Mouse (Mus musculus) cerebellum, adult 8-10 months (tissue): ENCODE results near the gene Gm28047.
A peak's percentile ranks its signal among the peaks of the same experiment; 100 is the strongest.
"Not testable (repeated sequence)": the region's sequence is repeated elsewhere in the genome, so short reads cannot be mapped to it uniquely, and the experiment has no call there.

Source experiments
- DNase-seq: peaks from one replicate; pipeline ENCODE4 v3.0.0; 2022

The Gm28047 gene

DNA sequence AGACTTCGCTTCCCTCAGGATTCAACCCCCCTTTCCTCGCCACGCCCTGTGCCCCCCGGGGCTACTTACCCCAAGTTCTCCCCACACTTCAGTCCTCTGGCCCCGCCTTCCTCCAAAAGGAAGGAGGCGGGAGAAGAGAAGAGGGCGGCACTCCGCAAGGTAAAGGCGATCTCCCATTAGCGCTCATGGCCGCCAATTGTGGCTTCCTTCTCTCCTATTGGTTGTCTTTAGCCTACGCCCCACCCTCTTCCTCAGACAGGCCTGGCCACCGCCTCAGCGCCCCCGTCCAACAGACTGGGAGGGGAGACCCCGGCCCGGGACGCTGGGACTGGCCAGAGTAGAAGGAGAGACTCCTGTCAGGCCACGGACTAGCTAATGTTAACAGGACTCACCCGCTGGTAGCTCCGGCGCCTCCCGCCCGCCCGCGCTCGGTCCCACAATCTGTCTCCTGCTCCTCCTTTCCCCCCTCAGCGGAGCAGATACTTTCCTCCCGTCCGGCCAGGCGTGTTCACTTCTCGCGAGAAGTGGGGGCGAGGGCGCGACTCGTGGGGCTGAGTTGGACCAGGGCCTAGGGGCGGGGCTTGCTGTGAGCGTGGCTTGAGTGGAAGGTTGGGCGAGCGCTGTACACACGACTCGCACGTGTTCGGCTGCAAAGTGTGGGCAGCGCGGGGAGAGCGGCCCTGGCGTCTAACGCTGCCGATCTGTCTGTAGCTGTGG, at the start of gene Gm28047, which contains the start of gene Atf7:
Gene Gm28047, minus strand, starts transcription at position 98 of the 717 bp plus-strand sequence.
Gene Atf7, minus strand, starts transcription at position 495 of the 717 bp plus-strand sequence.
- DNase-seq, result peak; percentile 100

GRCm38 (mm10) chr15:102673548-102673947, 48.7 kb upstream of the Gm28047 start:
- DNase-seq, result peak; percentile 41

GRCm38 (mm10) chr15:102672215-102673071, 47.6 kb upstream of the Gm28047 start, which contains the start of gene Atp5g2:
Gene Atp5g2, minus strand, starts transcription at chr15:102672352.
- DNase-seq, result peak; percentile 57

GRCm38 (mm10) chr15:102671721-102672214, 46.9 kb upstream of the Gm28047 start:
- DNase-seq, result peak; percentile 78

- DNase-seq, result peak; percentile 99
Observed at GRCm38 (mm10) chr15:102670767-102671575, 46.1 kb upstream of the Gm28047 start.

GRCm38 (mm10) chr15:102670281-102670680, 45.4 kb upstream of the Gm28047 start:
- DNase-seq, result no peak

GRCm38 (mm10) chr15:102669571-102669970, 44.7 kb upstream of the Gm28047 start:
- DNase-seq, result no peak

- DNase-seq, result peak; percentile 64
Observed at GRCm38 (mm10) chr15:102665494-102665893, 40.6 kb upstream of the Gm28047 start.

DNA sequence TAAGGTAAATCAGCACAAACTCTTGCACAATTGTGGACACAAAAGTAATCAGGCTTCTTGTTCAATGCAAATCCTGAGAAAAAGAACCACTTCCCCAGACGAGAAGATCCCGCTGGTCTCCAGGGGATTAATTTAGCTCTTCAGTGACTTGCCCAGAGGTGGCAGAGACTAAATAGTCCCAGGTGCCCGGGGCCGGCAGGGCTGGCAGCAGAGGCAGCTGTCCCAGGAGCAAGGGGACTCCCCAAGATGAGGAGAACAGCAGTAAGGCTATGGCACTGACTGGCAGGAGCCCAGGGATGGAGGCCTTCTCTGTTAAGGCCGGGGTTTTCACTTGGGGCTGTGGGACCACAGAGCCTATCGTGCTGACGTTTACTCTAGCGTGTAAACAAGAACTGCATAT, 39.0 kb upstream of the Gm28047 start:
- no peak for DNase-seq

GRCm38 (mm10) chr15:102662601-102663000, 37.7 kb upstream of the Gm28047 start:
- not testable (repeated sequence) for DNase-seq

DNA sequence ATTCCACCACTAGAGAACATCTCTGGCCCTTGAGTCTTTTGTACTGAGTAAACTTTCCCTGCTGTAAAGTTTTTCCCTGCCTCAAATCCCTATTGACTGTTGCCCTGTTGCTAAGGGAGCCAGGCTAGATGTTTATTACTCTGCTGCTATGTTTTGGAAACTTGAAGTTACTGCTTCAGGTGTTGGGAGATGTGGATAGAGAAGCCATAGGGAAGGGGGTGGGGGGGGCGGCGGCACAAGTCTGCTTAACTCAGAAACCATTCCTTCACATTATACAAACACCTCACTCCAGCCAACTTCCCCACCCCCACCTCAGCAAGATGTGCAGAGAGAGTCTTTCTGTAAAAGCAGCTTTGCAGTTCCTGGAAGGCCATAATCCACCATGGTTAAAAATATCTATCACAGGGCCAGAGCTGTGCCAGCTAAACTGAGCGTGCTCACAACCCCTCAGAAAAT, 33.1 kb upstream of the Gm28047 start:
- DNase-seq, result no peak

GRCm38 (mm10) chr15:102656658-102657057, 31.8 kb upstream of the Gm28047 start:
- no peak for DNase-seq

DNA sequence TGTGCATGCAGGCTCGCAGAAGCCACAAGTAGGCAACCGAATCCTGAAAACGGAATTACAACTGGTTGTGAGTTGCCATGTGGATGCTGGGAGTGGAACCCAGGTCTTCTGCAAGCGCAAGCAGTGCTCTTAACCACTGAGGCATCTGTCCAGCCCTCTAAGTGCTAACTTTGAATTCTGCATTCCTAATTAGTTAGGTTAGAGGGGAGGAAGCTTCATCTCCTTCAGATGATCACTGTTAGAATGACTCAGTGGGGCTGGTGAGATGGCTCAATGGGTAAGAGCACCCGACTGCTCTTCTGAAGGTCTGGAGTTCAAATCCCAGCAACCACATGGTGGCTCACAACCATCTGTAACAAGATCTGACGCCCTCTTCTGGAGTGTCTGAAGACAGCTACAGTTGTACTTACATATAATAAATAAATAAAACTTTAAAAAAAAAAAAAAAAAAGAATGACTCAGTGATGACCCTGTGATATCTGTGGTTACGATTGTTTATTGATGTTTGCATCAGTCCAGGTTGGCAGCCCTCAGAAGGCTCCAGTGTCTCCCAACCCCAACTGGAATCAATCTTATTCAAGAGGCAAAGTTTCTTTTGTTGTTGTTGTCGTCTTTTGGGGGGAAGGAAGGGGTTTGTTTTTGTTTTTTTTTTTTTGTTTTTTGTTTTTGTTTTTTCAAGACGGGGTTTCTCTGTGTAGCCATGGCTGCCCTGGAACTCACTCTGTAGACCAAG, 27.2 kb upstream of the Gm28047 start:
- DNase-seq, result not testable (repeated sequence)

DNA sequence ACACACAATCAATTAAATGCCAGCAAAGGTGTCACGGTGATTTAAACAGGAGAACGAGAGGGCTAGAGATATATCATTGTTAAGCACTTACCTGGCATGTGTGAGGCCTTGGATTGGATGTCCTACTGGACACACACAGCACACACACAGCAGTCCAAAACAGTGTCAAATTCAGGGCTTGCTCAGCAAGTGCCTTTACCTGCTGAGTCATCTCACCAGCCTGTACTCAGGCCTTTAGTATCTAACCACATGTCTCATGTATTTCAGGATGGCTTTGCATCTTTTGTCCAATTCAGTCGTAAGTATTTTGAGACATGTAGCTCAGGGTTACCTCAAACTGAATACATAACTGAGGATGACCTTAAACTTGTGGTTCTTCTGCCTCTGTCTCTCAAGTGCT, 26.2 kb upstream of the Gm28047 start:
- no peak for DNase-seq

DNA sequence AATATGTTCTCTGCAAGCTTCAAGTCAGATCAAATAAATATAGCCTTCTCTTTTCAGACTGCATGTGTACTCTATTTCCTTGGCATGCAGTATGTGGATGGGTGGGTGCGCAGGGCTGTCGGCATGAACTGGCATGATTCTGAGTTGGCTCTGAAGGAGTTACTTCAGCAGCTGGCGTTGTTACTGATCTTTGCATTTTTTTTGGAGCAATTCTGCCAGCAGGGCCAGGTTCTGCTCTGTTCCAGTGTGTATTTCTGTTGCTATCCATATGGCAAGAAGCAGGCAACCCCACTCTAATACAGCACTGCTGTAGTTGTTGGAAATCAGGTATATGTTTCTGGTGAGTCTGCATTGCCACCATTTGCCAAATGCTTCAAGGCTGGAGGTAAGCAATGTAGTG, 10.9 kb upstream of the Gm28047 start:
- DNase-seq, result no peak

DNA sequence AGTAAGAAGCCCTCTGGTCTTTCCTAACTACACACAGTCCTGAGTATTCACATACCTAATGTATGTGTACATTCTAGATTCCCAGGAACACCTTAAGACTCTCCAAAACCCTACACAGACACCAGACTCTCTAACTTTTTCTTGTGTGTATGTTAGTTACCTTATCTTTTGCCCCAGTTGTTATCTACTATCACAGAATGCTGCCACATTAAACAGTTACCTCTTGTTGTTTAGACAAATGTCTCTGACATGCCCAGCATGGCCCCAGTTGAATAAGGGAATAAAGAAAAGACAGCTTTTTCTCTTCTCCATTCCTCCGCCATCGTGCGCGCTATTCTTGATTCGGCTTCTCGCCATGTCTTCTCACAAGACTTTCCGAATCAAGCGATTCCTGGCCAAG, 9.8 kb upstream of the Gm28047 start:
- no peak for DNase-seq

GRCm38 (mm10) chr15:102625687-102626055, 804 bp upstream of the Gm28047 start:
- DNase-seq, result no peak

- DNase-seq, result peak; percentile 37
Observed at GRCm38 (mm10) chr15:102624291-102624969, 437 bp downstream of the Gm28047 start.

DNA sequence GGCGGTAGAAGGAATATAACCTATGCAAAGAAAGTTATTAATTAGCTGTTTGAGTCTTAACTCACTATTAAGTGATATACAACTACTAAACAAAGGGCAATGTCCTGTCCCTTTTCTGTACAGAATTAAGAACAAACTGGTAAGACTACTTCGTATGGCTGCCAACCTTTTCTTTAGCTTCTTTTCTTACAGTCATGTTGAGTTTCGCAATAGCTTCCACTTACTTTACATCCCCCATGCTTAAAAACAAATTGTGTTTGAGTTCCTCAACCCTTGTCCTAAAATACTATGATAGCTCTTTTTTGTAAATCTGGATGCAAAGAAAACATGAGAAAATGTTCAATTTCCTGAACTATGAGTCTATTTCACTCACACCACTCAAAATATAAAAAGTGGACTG, 1.7 kb downstream of the Gm28047 start:
- no peak for DNase-seq

- DNase-seq, result no peak
Observed at GRCm38 (mm10) chr15:102622536-102622935, 2.3 kb downstream of the Gm28047 start.

DNA sequence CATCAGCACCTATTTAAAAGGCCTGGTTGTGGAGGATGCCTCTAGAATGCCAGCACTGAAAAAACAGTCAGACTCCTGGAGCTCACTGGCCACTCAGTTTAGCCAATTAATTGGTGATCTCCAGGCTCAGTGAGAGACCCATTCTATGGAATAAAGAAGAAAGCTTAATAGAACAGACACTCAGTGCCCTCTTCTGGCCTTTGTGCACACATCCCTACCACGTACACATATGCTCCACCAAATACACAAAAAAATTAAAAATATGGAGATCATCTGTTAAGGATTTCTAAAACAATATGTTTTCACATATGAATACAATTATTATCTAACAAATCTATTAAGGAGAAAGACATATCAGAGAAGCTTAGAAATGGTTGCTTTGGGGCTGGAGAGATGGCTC, 4.1 kb downstream of the Gm28047 start:
- DNase-seq, result no peak
